Mouse (Mus musculus): ENCODE data around the gene Acap3. TPM values are rescaled to one million over a fixed set of nuclear protein-coding genes. Genes with fewer than 3 reads are reported as not detected.

The Acap3 gene
- polyA plus RNA-seq, 1 experiment from 2014 or later: 5.5 TPM

- Histone ChIP-seq H3K4me2 (ENCODE audit: low read depth, low read length) (peak overlapping the region; percentile 100), H3K27ac (ENCODE audit: low read length) (peak overlapping the region; percentile 95), H3K36me3 (ENCODE audit: control insufficient read depth, insufficient read depth) (peaks cover 17% of the 10 kb centered on the region), H3K9ac (ENCODE audit: low read depth, low read length) (peak overlapping the region; percentile 89), H3K9me3 (replicated peaks; ENCODE audit: control insufficient read depth, low read length) (no peaks in the 10 kb centered on the region), H3K4me3 (ENCODE audit: low read depth, low read length) (peak overlapping the region; percentile 81), H3K27me3 (ENCODE audit: control insufficient read depth, insufficient read depth, low read depth, low read length) (no peaks in the 10 kb centered on the region), H3K4me1 (ENCODE audit: control insufficient read depth, low read depth, low read length) (peaks cover 41% of the 10 kb centered on the region)
- peak; percentile 8 for ATAC-seq (ENCODE audit: low read depth)
- WGBS (ENCODE audit: insufficient replicate concordance): 4% methylated on average over 37 of the region's 37 CpGs
Observed at GRCm38 (mm10) chr4:155892438-155893211, 1.0 kb downstream of the Acap3 start.

DNA sequence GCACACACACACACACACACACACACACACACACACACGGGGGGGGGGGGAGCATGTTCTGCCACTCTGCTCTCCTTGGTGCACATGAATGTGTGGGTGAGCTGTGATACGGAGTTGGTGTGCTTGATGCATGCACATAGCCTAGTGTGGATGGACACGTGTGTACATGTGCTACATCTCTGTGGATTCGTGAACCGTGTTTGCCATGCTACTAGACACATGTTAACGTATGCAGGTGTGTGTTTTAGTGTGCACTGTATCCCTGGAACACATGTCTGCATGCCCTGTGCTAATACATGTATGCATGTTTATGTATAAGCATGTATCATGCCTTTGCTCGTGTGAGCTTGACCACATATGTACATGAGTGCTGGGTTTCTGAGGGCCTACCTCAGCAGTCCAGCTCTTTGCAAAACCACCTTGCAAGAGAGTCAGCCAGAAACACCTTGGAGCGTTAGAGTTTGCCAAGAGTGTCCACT lies 1.6 kb downstream of the Acap3 start:
- Histone ChIP-seq H3K4me1 (ENCODE audit: control insufficient read depth, low read depth, low read length) (peaks cover 41% of the 10 kb centered on the region), H3K4me3 (ENCODE audit: low read depth, low read length) (peak overlapping the region; percentile 81), H3K36me3 (ENCODE audit: control insufficient read depth, insufficient read depth) (peaks cover 13% of the 10 kb centered on the region), H3K27me3 (ENCODE audit: control insufficient read depth, insufficient read depth, low read depth, low read length) (no peaks in the 10 kb centered on the region), H3K9ac (ENCODE audit: low read depth, low read length) (peak overlapping the region; percentile 56), H3K9me3 (replicated peaks; ENCODE audit: control insufficient read depth, low read length) (no peaks in the 10 kb centered on the region), H3K27ac (ENCODE audit: low read length) (peak overlapping the region; percentile 5; the same call in 1 of the 2 replicates), H3K4me2 (ENCODE audit: low read depth, low read length) (peak overlapping the region; percentile 100)
- ATAC-seq (ENCODE audit: low read depth): no peak
- 69% methylated on average over 8 of the region's 8 CpGs for WGBS (ENCODE audit: insufficient replicate concordance)

DNA sequence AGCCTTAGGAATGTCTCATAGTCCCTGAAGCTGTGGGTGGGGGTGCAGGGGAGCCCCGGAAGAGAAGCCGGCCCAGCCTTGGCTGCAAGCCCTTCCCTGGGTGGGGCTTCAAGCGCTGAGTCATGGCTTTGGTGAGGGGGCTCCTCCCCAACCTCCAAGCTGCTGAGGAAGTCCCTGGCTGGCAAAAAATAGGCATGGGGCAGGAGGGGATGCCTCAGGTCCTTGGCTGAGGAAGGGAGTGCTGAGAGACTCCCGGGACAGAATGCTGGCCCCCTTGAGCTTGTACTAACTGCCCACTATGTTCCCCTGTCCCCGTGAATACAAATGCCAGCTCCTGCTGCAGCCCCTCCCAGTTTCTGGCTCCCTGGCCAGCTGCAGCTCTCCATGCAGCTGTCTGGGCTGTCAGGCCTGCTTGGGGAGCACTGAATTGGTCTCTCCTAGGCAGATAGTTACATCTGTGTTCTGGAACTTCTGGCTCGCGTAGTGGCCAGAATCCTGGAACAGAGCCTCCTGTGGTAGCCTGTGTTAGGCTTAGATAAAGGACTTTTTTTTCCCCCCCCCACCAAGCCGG lies 2.8 kb downstream of the Acap3 start:
- Histone ChIP-seq H3K4me2 (ENCODE audit: low read depth, low read length) (peak overlapping the region; percentile 100), H3K4me1 (ENCODE audit: control insufficient read depth, low read depth, low read length) (peaks cover 41% of the 10 kb centered on the region), H3K4me3 (ENCODE audit: low read depth, low read length) (peak overlapping the region; percentile 81), H3K27me3 (ENCODE audit: control insufficient read depth, insufficient read depth, low read depth, low read length) (no peaks in the 10 kb centered on the region), H3K9ac (ENCODE audit: low read depth, low read length) (peak overlapping the region; percentile 56), H3K36me3 (ENCODE audit: control insufficient read depth, insufficient read depth) (peaks cover 14% of the 10 kb centered on the region), H3K27ac (ENCODE audit: low read length) (peak overlapping the region; percentile 66), H3K9me3 (replicated peaks; ENCODE audit: control insufficient read depth, low read length) (no peaks in the 10 kb centered on the region)
- 9% methylated on average over 8 of the region's 8 CpGs for WGBS (ENCODE audit: insufficient replicate concordance)
- peak; percentile 28 for ATAC-seq (ENCODE audit: low read depth)

GRCm38 (mm10) chr4:155895216-155895615 lies 3.6 kb downstream of the Acap3 start:
- ATAC-seq (ENCODE audit: low read depth): no peak
- Histone ChIP-seq H3K27me3 (ENCODE audit: control insufficient read depth, insufficient read depth, low read depth, low read length) (no peaks in the 10 kb centered on the region), H3K9ac (ENCODE audit: low read depth, low read length) (no peak overlapping the region), H3K4me3 (ENCODE audit: low read depth, low read length) (no peak overlapping the region), H3K9me3 (replicated peaks; ENCODE audit: control insufficient read depth, low read length) (no peaks in the 10 kb centered on the region), H3K36me3 (ENCODE audit: control insufficient read depth, insufficient read depth) (peaks cover 18% of the 10 kb centered on the region), H3K4me1 (ENCODE audit: control insufficient read depth, low read depth, low read length) (peaks cover 41% of the 10 kb centered on the region), H3K4me2 (ENCODE audit: low read depth, low read length) (no peak overlapping the region), H3K27ac (ENCODE audit: low read length) (no peak overlapping the region)
- 73% methylated on average over 6 of the region's 6 CpGs for WGBS (ENCODE audit: insufficient replicate concordance)

- H3K4me1 ChIP-seq (ENCODE audit: control insufficient read depth, low read depth, low read length): peaks cover 37% of the 10 kb centered on the region
- no peaks in the 10 kb centered on the region for H3K27me3 ChIP-seq (ENCODE audit: control insufficient read depth, insufficient read depth, low read depth, low read length)
- H3K36me3 ChIP-seq (ENCODE audit: control insufficient read depth, insufficient read depth): peaks cover 24% of the 10 kb centered on the region
- H3K27ac ChIP-seq (ENCODE audit: low read length): no peak overlapping the region
- WGBS (ENCODE audit: insufficient replicate concordance): 78% methylated on average over 4 of the region's 4 CpGs
- no peaks in the 10 kb centered on the region for H3K9me3 ChIP-seq (replicated peaks; ENCODE audit: control insufficient read depth, low read length)
- H3K9ac ChIP-seq (ENCODE audit: low read depth, low read length): no peak overlapping the region
- no peak for ATAC-seq (ENCODE audit: low read depth)
- H3K4me3 ChIP-seq (ENCODE audit: low read depth, low read length): no peak overlapping the region
- no peak overlapping the region for H3K4me2 ChIP-seq (ENCODE audit: low read depth, low read length)
Observed at GRCm38 (mm10) chr4:155895826-155896225, 4.2 kb downstream of the Acap3 start.

GRCm38 (mm10) chr4:155896461-155896860 lies 4.8 kb downstream of the Acap3 start:
- H3K27ac ChIP-seq (ENCODE audit: low read length): no peak overlapping the region
- H3K9me3 ChIP-seq (replicated peaks; ENCODE audit: control insufficient read depth, low read length): no peaks in the 10 kb centered on the region
- no peak for ATAC-seq (ENCODE audit: low read depth)
- no peak overlapping the region for H3K4me3 ChIP-seq (ENCODE audit: low read depth, low read length)
- H3K4me1 ChIP-seq (ENCODE audit: control insufficient read depth, low read depth, low read length): peaks cover 31% of the 10 kb centered on the region
- H3K9ac ChIP-seq (ENCODE audit: low read depth, low read length): no peak overlapping the region
- WGBS (ENCODE audit: insufficient replicate concordance): 91% methylated on average over 12 of the region's 12 CpGs
- peaks cover 26% of the 10 kb centered on the region for H3K36me3 ChIP-seq (ENCODE audit: control insufficient read depth, insufficient read depth)
- no peaks in the 10 kb centered on the region for H3K27me3 ChIP-seq (ENCODE audit: control insufficient read depth, insufficient read depth, low read depth, low read length)
- no peak overlapping the region for H3K4me2 ChIP-seq (ENCODE audit: low read depth, low read length)

DNA sequence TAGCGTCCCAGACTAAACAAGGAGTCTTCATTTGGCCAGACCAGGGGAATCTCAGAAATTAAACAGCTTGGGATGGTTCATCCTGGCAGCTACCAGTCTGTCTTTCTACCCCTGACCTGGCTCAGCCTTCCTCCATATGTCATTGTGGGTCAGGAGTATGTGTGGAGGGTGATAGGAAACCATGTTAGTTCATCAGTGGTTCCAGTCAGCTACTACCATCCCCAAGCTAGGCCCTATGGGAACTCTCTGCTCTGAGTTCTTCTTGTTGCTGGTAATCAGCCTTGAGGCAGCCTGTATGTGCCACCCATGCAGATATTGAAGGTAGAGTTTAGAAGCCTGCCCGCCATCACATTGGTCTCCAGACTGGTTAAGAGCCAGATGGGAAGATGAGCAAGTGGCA lies 6.7 kb downstream of the Acap3 start:
- Histone ChIP-seq H3K4me1 (ENCODE audit: control insufficient read depth, low read depth, low read length) (peaks cover 22% of the 10 kb centered on the region), H3K27ac (ENCODE audit: low read length) (no peak overlapping the region), H3K9ac (ENCODE audit: low read depth, low read length) (no peak overlapping the region), H3K4me3 (ENCODE audit: low read depth, low read length) (no peak overlapping the region), H3K27me3 (ENCODE audit: control insufficient read depth, insufficient read depth, low read depth, low read length) (no peaks in the 10 kb centered on the region), H3K4me2 (ENCODE audit: low read depth, low read length) (no peak overlapping the region), H3K9me3 (replicated peaks; ENCODE audit: control insufficient read depth, low read length) (no peaks in the 10 kb centered on the region), H3K36me3 (ENCODE audit: control insufficient read depth, insufficient read depth) (peaks cover 32% of the 10 kb centered on the region)
- 73% methylated on average over 2 of the region's 2 CpGs for WGBS (ENCODE audit: insufficient replicate concordance)
- ATAC-seq (ENCODE audit: low read depth): no peak

GRCm38 (mm10) chr4:155899355-155899754 lies 7.7 kb downstream of the Acap3 start:
- Histone ChIP-seq H3K27me3 (ENCODE audit: control insufficient read depth, insufficient read depth, low read depth, low read length) (no peaks in the 10 kb centered on the region), H3K4me3 (ENCODE audit: low read depth, low read length) (no peak overlapping the region), H3K27ac (ENCODE audit: low read length) (no peak overlapping the region), H3K36me3 (ENCODE audit: control insufficient read depth, insufficient read depth) (peaks cover 40% of the 10 kb centered on the region), H3K9ac (ENCODE audit: low read depth, low read length) (no peak overlapping the region), H3K4me2 (ENCODE audit: low read depth, low read length) (no peak overlapping the region), H3K4me1 (ENCODE audit: control insufficient read depth, low read depth, low read length) (peaks cover 11% of the 10 kb centered on the region), H3K9me3 (replicated peaks; ENCODE audit: control insufficient read depth, low read length) (no peaks in the 10 kb centered on the region)
- WGBS (ENCODE audit: insufficient replicate concordance): 90% methylated on average over 7 of the region's 7 CpGs
- ATAC-seq (ENCODE audit: low read depth): no peak

DNA sequence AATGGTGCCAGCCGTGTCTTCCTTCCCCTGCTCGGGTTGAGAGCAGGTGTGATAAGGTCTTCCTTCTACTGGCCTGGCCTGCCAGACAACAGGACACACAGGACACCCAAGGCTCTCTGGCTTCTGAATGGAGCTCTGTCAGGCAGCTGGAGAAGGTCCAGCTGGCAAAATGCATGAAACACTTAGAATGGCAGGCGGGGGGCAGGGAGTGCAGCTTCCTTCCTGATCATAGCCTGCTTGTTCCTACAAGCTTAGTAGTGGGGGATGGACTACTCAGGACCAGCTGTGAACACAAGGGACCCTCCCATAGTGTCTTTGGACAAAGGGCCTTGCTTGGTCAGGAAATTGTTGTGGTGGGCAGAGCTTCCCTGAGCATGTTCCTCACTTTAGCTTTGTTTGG lies 9.6 kb downstream of the Acap3 start:
- no peaks in the 10 kb centered on the region for H3K9me3 ChIP-seq (replicated peaks; ENCODE audit: control insufficient read depth, low read length)
- no peak overlapping the region for H3K9ac ChIP-seq (ENCODE audit: low read depth, low read length)
- no peak overlapping the region for H3K4me2 ChIP-seq (ENCODE audit: low read depth, low read length)
- H3K27ac ChIP-seq (ENCODE audit: low read length): no peak overlapping the region
- no peaks in the 10 kb centered on the region for H3K4me1 ChIP-seq (ENCODE audit: control insufficient read depth, low read depth, low read length)
- WGBS (ENCODE audit: insufficient replicate concordance): 56% methylated on average over 3 of the region's 3 CpGs
- no peaks in the 10 kb centered on the region for H3K27me3 ChIP-seq (ENCODE audit: control insufficient read depth, insufficient read depth, low read depth, low read length)
- no peak for ATAC-seq (ENCODE audit: low read depth)
- H3K36me3 ChIP-seq (ENCODE audit: control insufficient read depth, insufficient read depth): peaks cover 40% of the 10 kb centered on the region
- H3K4me3 ChIP-seq (ENCODE audit: low read depth, low read length): no peak overlapping the region

All from liver, embryonic 16.5 days (tissue).